Mouse (Mus musculus): ENCODE results near the gene Eps8l2. TPM values are rescaled to one million over a fixed set of nuclear protein-coding genes. Genes with fewer than 3 reads are reported as not detected.
A peak's percentile ranks its signal among the peaks of the same experiment; 100 is the strongest.

Eps8l2 gene
- polyA plus RNA-seq, 1 experiment from 2014 or later = 234 TPM

DNA sequence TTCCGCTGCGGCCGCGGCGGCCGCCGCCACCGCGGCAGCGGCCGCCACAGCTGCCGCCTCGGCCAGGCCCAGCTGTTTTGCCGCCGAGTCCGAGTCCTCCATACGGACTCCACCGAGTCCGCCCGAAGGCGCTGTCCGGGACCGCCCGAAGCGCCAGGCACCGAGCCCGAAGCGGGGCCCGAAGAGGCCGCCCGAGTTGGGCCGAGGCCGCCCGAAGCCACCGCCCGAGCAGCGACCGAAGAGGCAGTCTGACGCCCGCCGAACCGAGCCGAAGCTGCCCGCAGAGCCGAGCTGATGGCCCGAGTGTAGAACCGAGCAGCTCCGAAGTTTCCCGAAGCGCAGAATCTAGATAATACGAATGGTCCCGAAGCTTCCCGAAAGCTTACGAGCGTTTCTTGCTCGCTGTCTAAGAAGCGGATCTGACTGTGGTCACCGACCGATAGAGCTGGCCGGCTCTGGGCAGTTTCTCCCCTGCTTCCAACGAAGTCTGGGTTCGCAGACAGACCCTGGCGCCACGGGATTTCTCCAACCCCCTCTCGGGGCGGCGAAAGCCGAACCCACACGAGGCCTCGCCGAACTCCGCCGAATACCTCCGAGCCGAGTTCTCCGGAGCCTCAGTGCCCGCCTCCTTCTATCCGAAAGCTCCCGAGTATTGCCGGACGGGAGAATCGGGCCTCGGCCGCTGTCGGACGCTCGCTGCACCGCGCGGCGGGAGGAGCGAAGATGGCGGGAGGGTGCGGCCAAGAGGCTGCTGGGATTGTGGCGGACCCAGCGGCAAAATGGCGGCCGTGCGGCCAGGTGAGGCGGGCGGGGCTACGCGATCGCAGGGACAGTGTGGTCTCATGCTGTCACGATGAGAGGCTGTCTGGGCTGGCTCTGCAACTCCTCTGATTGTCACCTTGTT lies 11.0 kb upstream of the Eps8l2 start, which contains the start of the genes Deaf1 and Tmem80:
Gene Deaf1 (minus strand): TSS at position 222 of the 904 bp plus-strand sequence.
Gene Tmem80 (plus strand): TSS at position 271 of the 904 bp plus-strand sequence.
- H3K27ac ChIP-seq (ENCODE audit: low read depth, low read length) = peak within 1 kb of the TSS; percentile 97
- H3K4me1 ChIP-seq (replicated peaks; ENCODE audit: control insufficient read depth, insufficient read depth, low read length) = peaks cover 14% of the 10 kb centered on the region
- ATAC-seq = peak; percentile 96
- no peaks in the 10 kb centered on the region for H3K27me3 ChIP-seq (replicated peaks; ENCODE audit: control insufficient read depth, insufficient read depth, low read length)
- TF ChIP-seq CTCF (IDR thresholded peaks at IDR 0.05; ENCODE audit: low read depth) = no peak
- peak within 1 kb of the TSS; percentile 89 for H3K9ac ChIP-seq (ENCODE audit: low read depth, low read length)
- under 1% methylated on average over 104 of the region's 105 CpGs for WGBS
- no peaks in the 10 kb centered on the region for H3K9me3 ChIP-seq (ENCODE audit: control insufficient read depth)
- H3K4me3 ChIP-seq (ENCODE audit: low read depth, low read length) = peak within 1 kb of the TSS; percentile 62
- H3K36me3 ChIP-seq (ENCODE audit: control insufficient read depth, insufficient read depth) = peaks cover 18% of the 10 kb centered on the region
- peak within 1 kb of the TSS; percentile 81 for H3K4me2 ChIP-seq (replicated peaks; ENCODE audit: low read depth)

DNA sequence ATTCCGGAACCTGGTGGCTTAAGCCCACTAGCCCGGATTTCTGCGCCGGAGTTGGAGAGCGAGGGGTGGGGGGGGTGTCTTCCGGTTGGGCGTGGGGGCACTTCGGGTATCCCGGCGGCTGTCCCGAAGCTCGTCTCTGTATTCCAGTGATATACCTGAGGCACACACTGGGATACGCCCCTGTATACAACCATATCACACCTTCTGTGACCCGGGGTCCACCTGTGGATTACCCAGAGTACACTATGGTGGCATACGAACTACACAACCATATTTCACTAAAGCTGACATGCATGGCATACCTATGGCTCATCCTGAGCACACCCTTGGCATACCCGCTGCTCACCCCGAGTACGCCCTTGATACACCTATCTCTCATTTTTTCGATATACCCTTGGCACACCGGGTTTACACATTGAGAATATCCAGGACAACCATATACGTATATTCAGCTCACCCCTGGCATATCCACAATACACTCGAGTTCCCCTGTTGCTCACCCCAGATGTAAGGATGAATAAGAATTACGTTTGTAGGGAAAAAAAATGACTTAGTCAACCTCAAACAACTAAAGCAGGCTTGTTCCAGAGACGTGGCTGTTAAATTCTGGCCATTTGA lies 10.2 kb upstream of the Eps8l2 start:
- 10% methylated on average over 24 of the region's 24 CpGs for WGBS

DNA sequence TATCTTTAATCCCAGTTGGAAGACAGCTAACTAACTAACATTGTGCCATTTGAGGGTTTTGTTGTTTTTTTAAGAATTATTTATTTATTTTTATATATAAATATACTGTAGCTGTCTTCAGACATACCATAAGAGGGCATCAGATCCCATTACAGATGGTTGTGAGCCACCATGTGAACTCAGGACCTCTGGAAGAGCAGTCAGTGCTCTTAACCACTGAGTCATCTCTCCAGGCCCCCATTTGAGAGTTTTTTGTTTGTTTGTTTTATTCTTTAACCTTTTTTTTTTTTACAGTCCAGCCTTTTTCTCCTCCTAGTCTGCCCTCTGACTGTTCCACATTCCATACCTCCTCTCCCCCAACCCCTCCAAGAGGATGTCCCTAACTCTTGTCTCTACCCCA lies 8.0 kb upstream of the Eps8l2 start:
- no peak overlapping the region for H3K27ac ChIP-seq (ENCODE audit: low read depth, low read length)
- H3K4me2 ChIP-seq (replicated peaks; ENCODE audit: low read depth) = no peak overlapping the region
- TF ChIP-seq CTCF (IDR thresholded peaks at IDR 0.05; ENCODE audit: low read depth) = no peak
- no peak for ATAC-seq
- peaks cover 12% of the 10 kb centered on the region for H3K4me1 ChIP-seq (replicated peaks; ENCODE audit: control insufficient read depth, insufficient read depth, low read length)
- H3K4me3 ChIP-seq (ENCODE audit: low read depth, low read length) = no peak overlapping the region
- no peaks in the 10 kb centered on the region for H3K9me3 ChIP-seq (ENCODE audit: control insufficient read depth)
- no peak overlapping the region for H3K9ac ChIP-seq (ENCODE audit: low read depth, low read length)
- H3K36me3 ChIP-seq (ENCODE audit: control insufficient read depth, insufficient read depth) = peaks cover 15% of the 10 kb centered on the region; the same call in 1 of the 2 replicates
- no peaks in the 10 kb centered on the region for H3K27me3 ChIP-seq (replicated peaks; ENCODE audit: control insufficient read depth, insufficient read depth, low read length)

More for the DNA sequence above, 10.2 kb upstream of the Eps8l2 start:
- H3K4me2 ChIP-seq (replicated peaks; ENCODE audit: low read depth) = peak overlapping the region; percentile 81
- peak overlapping the region; percentile 62 for H3K4me3 ChIP-seq (ENCODE audit: low read depth, low read length)
- H3K4me1 ChIP-seq (replicated peaks; ENCODE audit: control insufficient read depth, insufficient read depth, low read length) = peaks cover 14% of the 10 kb centered on the region
- no peaks in the 10 kb centered on the region for H3K9me3 ChIP-seq (ENCODE audit: control insufficient read depth)
- no peaks in the 10 kb centered on the region for H3K27me3 ChIP-seq (replicated peaks; ENCODE audit: control insufficient read depth, insufficient read depth, low read length)
- H3K27ac ChIP-seq (ENCODE audit: low read depth, low read length) = peak overlapping the region; percentile 97
- TF ChIP-seq CTCF (IDR thresholded peaks at IDR 0.05; ENCODE audit: low read depth) = no peak
- peaks cover 17% of the 10 kb centered on the region for H3K36me3 ChIP-seq (ENCODE audit: control insufficient read depth, insufficient read depth)
- peak overlapping the region; percentile 89 for H3K9ac ChIP-seq (ENCODE audit: low read depth, low read length)
- ATAC-seq = peak; percentile 29

DNA sequence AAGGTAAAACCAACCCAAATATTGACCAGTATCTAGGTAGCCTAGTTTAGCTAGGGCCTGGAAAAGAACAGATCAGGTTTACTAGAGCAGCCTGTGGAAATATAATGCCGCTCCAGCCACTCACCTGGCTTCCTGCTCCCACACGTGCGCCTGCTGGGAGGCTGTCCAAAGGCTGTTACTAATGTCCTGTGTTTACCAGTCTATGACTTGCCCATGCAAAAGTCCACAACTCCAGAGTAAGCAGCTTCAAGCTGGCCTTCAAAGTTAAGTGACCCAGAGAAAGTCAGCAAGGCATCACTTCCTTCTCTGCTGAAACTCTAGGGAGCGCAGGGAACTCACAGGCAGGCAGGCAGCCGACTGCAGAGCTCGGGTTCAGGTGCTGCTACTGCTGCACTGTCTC lies 6.7 kb upstream of the Eps8l2 start:
- Histone ChIP-seq H3K4me2 (replicated peaks; ENCODE audit: low read depth) (no peak overlapping the region), H3K36me3 (ENCODE audit: control insufficient read depth, insufficient read depth) (peaks cover 23% of the 10 kb centered on the region; the same call in 1 of the 2 replicates), H3K4me3 (ENCODE audit: low read depth, low read length) (no peak overlapping the region), H3K27me3 (replicated peaks; ENCODE audit: control insufficient read depth, insufficient read depth, low read length) (no peaks in the 10 kb centered on the region), H3K9ac (ENCODE audit: low read depth, low read length) (no peak overlapping the region), H3K4me1 (replicated peaks; ENCODE audit: control insufficient read depth, insufficient read depth, low read length) (peaks cover under 1% of the 10 kb centered on the region), H3K9me3 (ENCODE audit: control insufficient read depth) (no peaks in the 10 kb centered on the region), H3K27ac (ENCODE audit: low read depth, low read length) (peak overlapping the region; percentile 31; the same call in 1 of the 2 replicates)
- 56% methylated on average over 6 of the region's 6 CpGs for WGBS
- no peak for ATAC-seq
- no peak for TF ChIP-seq CTCF (IDR thresholded peaks at IDR 0.05; ENCODE audit: low read depth)

DNA sequence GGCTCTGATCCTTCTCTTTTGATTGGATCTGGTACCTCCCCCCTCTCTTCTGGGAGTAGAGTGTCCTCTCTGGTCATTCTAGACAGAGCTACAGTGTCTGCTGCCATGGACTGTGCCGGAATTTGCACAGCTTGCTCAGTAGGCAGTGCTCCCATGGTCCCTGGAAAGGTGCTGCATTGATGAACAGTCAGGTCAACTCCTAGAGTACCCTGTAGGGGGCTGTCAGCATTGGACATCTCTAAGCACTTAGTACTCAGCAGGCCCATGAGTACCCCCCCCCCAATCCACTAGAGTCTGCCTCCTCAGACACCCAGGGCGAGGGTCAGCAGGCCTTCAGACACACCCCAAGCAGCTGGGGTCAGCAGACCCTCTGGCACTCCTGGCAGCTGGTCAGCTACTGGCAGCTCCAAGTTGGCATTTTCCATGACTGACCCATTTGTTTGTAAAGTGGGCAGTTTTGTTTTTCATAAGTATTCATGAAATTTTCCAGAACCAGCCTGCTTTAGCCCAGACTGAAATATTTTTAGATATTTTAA lies 3.6 kb upstream of the Eps8l2 start:
- Histone ChIP-seq H3K4me1 (replicated peaks; ENCODE audit: control insufficient read depth, insufficient read depth, low read length) (peaks cover 7% of the 10 kb centered on the region; the same call in 1 of the 2 replicates), H3K4me2 (replicated peaks; ENCODE audit: low read depth) (no peak overlapping the region), H3K27me3 (replicated peaks; ENCODE audit: control insufficient read depth, insufficient read depth, low read length) (no peaks in the 10 kb centered on the region), H3K36me3 (ENCODE audit: control insufficient read depth, insufficient read depth) (peaks cover 23% of the 10 kb centered on the region; the same call in 1 of the 2 replicates), H3K27ac (ENCODE audit: low read depth, low read length) (no peak overlapping the region), H3K9ac (ENCODE audit: low read depth, low read length) (no peak overlapping the region), H3K4me3 (ENCODE audit: low read depth, low read length) (no peak overlapping the region), H3K9me3 (ENCODE audit: control insufficient read depth) (no peaks in the 10 kb centered on the region)
- 78% methylated on average over 2 of the region's 2 CpGs for WGBS
- TF ChIP-seq CTCF (IDR thresholded peaks at IDR 0.05; ENCODE audit: low read depth) = no peak; the same call in 1 of the 2 replicates
- ATAC-seq = no peak

DNA sequence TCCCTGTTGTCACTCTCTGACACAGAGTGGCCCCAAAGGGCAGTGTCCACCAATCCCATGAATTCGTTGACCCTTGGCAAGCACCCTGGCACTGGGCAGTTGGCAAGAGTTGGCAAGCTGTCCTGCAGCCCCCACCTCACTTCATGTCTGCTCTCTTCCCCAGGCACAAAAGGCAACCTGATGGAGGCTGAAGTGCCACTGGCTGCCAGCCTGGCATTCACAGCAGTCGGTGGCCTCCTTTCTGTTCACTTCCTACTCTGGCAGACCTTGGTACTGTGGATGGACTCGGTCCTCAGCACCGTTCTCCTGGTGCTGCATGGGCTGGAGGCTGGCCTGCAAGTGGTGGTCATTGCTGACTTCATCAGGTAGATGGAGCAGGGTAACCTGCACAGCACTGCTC lies 3.0 kb upstream of the Eps8l2 start:
- no peak for TF ChIP-seq CTCF (IDR thresholded peaks at IDR 0.05; ENCODE audit: low read depth)
- Histone ChIP-seq H3K9me3 (ENCODE audit: control insufficient read depth) (no peaks in the 10 kb centered on the region), H3K4me2 (replicated peaks; ENCODE audit: low read depth) (no peak overlapping the region), H3K27ac (ENCODE audit: low read depth, low read length) (no peak overlapping the region), H3K4me1 (replicated peaks; ENCODE audit: control insufficient read depth, insufficient read depth, low read length) (peaks cover 7% of the 10 kb centered on the region; the same call in 1 of the 2 replicates), H3K27me3 (replicated peaks; ENCODE audit: control insufficient read depth, insufficient read depth, low read length) (no peaks in the 10 kb centered on the region), H3K36me3 (ENCODE audit: control insufficient read depth, insufficient read depth) (peaks cover 23% of the 10 kb centered on the region; the same call in 1 of the 2 replicates), H3K9ac (ENCODE audit: low read depth, low read length) (no peak overlapping the region), H3K4me3 (ENCODE audit: low read depth, low read length) (no peak overlapping the region)
- no peak for ATAC-seq
- 86% methylated on average over 4 of the region's 4 CpGs for WGBS

Data from intestine, postnatal 0 days (tissue).